Mouse (Mus musculus): ENCODE measurements around the gene Prok1. TPM values are rescaled to one million over a fixed set of nuclear protein-coding genes. Genes with fewer than 3 reads are reported as not detected.
A peak's percentile ranks its signal among the peaks of the same experiment; 100 is the strongest.

The Prok1 gene
- polyA plus RNA-seq, 1 experiment from 2014 or later = not detected

- 38% methylated on average over 5 of the region's 5 CpGs for WGBS
- H3K36me3 ChIP-seq (ENCODE audit: control insufficient read depth, insufficient read depth) = no peaks in the 10 kb centered on the region
- H3K9me3 ChIP-seq (replicated peaks; ENCODE audit: control insufficient read depth, low read length) = no peaks in the 10 kb centered on the region
- H3K4me2 ChIP-seq (ENCODE audit: low read depth, low read length) = no peak overlapping the region
- no peak overlapping the region for H3K9ac ChIP-seq (ENCODE audit: low read length)
- ATAC-seq (replicated peaks; ENCODE audit: extremely low read depth, insufficient read depth, low FRiP score) = no peak
- H3K27me3 ChIP-seq (ENCODE audit: control insufficient read depth, insufficient read depth, low read length) = 0 out of 2 replicates have a peak, but pooled peaks cover 2% of the 10 kb centered on the region
- peaks cover 4% of the 10 kb centered on the region; the same call in 1 of the 2 replicates for H3K4me1 ChIP-seq (ENCODE audit: control insufficient read depth, insufficient read depth, low read length)
- no peak overlapping the region for H3K4me3 ChIP-seq (ENCODE audit: low read length)
- H3K27ac ChIP-seq (ENCODE audit: low read length) = 0 out of 2 replicates have a peak overlapping the region, but pooled peaks have one; percentile 5
Measured at GRCm38 (mm10) chr3:107229822-107230221, 9.7 kb downstream of the Prok1 start.

- H3K27me3 ChIP-seq (ENCODE audit: control insufficient read depth, insufficient read depth, low read length) = 0 out of 2 replicates have a peak, but pooled peaks cover 2% of the 10 kb centered on the region
- H3K4me1 ChIP-seq (ENCODE audit: control insufficient read depth, insufficient read depth, low read length) = peaks cover 4% of the 10 kb centered on the region; the same call in 1 of the 2 replicates
- H3K9ac ChIP-seq (ENCODE audit: low read length) = no peak overlapping the region
- ATAC-seq (replicated peaks; ENCODE audit: extremely low read depth, insufficient read depth, low FRiP score) = no peak
- H3K27ac ChIP-seq (ENCODE audit: low read length) = no peak overlapping the region
- 70% methylated on average over 5 of the region's 5 CpGs for WGBS
- no peak overlapping the region for H3K4me3 ChIP-seq (ENCODE audit: low read length)
- H3K4me2 ChIP-seq (ENCODE audit: low read depth, low read length) = no peak overlapping the region
- H3K36me3 ChIP-seq (ENCODE audit: control insufficient read depth, insufficient read depth) = no peaks in the 10 kb centered on the region
- H3K9me3 ChIP-seq (replicated peaks; ENCODE audit: control insufficient read depth, low read length) = no peaks in the 10 kb centered on the region; the same call in 1 of the 2 replicates
Measured at GRCm38 (mm10) chr3:107229221-107229620, 10.3 kb downstream of the Prok1 start.

- Histone ChIP-seq H3K4me3 (ENCODE audit: low read length) (no peak overlapping the region), H3K27ac (ENCODE audit: low read length) (no peak overlapping the region), H3K9me3 (replicated peaks; ENCODE audit: control insufficient read depth, low read length) (no peaks in the 10 kb centered on the region; the same call in 1 of the 2 replicates), H3K27me3 (ENCODE audit: control insufficient read depth, insufficient read depth, low read length) (no peaks in the 10 kb centered on the region), H3K4me1 (ENCODE audit: control insufficient read depth, insufficient read depth, low read length) (peaks cover 4% of the 10 kb centered on the region; the same call in 1 of the 2 replicates), H3K4me2 (ENCODE audit: low read depth, low read length) (no peak overlapping the region), H3K9ac (ENCODE audit: low read length) (no peak overlapping the region), H3K36me3 (ENCODE audit: control insufficient read depth, insufficient read depth) (no peaks in the 10 kb centered on the region)
- WGBS = 79% methylated on average over 5 of the region's 5 CpGs
- no peak for ATAC-seq (replicated peaks; ENCODE audit: extremely low read depth, insufficient read depth, low FRiP score)
Measured at GRCm38 (mm10) chr3:107225820-107226219, 13.7 kb downstream of the Prok1 start.

- Histone ChIP-seq H3K27ac (ENCODE audit: low read length) (no peak overlapping the region), H3K4me2 (ENCODE audit: low read depth, low read length) (no peak overlapping the region), H3K9me3 (replicated peaks; ENCODE audit: control insufficient read depth, low read length) (no peaks in the 10 kb centered on the region; the same call in 1 of the 2 replicates), H3K9ac (ENCODE audit: low read length) (no peak overlapping the region), H3K4me3 (ENCODE audit: low read length) (no peak overlapping the region), H3K36me3 (ENCODE audit: control insufficient read depth, insufficient read depth) (no peaks in the 10 kb centered on the region), H3K4me1 (ENCODE audit: control insufficient read depth, insufficient read depth, low read length) (no peaks in the 10 kb centered on the region), H3K27me3 (ENCODE audit: control insufficient read depth, insufficient read depth, low read length) (peaks cover 4% of the 10 kb centered on the region; the same call in 1 of the 2 replicates)
- WGBS = 18% methylated on average over 1 of the region's 1 CpGs
- no peak for ATAC-seq (replicated peaks; ENCODE audit: extremely low read depth, insufficient read depth, low FRiP score)
Measured at GRCm38 (mm10) chr3:107223230-107223629, 16.3 kb downstream of the Prok1 start.

- Histone ChIP-seq H3K9ac (ENCODE audit: low read length) (no peak within 1 kb of the TSS), H3K4me3 (ENCODE audit: low read length) (no peak within 1 kb of the TSS), H3K9me3 (replicated peaks; ENCODE audit: control insufficient read depth, low read length) (no peaks in the 10 kb centered on the region; the same call in 1 of the 2 replicates), H3K36me3 (ENCODE audit: control insufficient read depth, insufficient read depth) (no peaks in the 10 kb centered on the region), H3K27me3 (ENCODE audit: control insufficient read depth, insufficient read depth, low read length) (peaks cover 4% of the 10 kb centered on the region; the same call in 1 of the 2 replicates), H3K4me1 (ENCODE audit: control insufficient read depth, insufficient read depth, low read length) (no peaks in the 10 kb centered on the region), H3K27ac (ENCODE audit: low read length) (no peak within 1 kb of the TSS), H3K4me2 (ENCODE audit: low read depth, low read length) (no peak within 1 kb of the TSS)
- no peak for ATAC-seq (replicated peaks; ENCODE audit: extremely low read depth, insufficient read depth, low FRiP score)
- WGBS = 76% methylated on average over 10 of the region's 10 CpGs
Measured at GRCm38 (mm10) chr3:107221608-107222007, 17.9 kb downstream of the Prok1 start, which contains the start of gene Cym. TSS of gene Cym (minus strand) at chr3:107221732.

GRCm38 (mm10) chr3:107218572-107218971 lies 20.9 kb downstream of the Prok1 start:
- WGBS = 86% methylated on average over 7 of the region's 7 CpGs

GRCm38 (mm10) chr3:107217101-107217480 lies 22.4 kb downstream of the Prok1 start:
- H3K36me3 ChIP-seq (ENCODE audit: control insufficient read depth, insufficient read depth) = no peaks in the 10 kb centered on the region
- no peak overlapping the region for H3K4me2 ChIP-seq (ENCODE audit: low read depth, low read length)
- no peak for ATAC-seq (replicated peaks; ENCODE audit: extremely low read depth, insufficient read depth, low FRiP score)
- 79% methylated on average over 3 of the region's 3 CpGs for WGBS
- H3K9ac ChIP-seq (ENCODE audit: low read length) = no peak overlapping the region
- H3K27ac ChIP-seq (ENCODE audit: low read length) = no peak overlapping the region
- H3K9me3 ChIP-seq (replicated peaks; ENCODE audit: control insufficient read depth, low read length) = no peaks in the 10 kb centered on the region
- H3K4me1 ChIP-seq (ENCODE audit: control insufficient read depth, insufficient read depth, low read length) = no peaks in the 10 kb centered on the region
- H3K4me3 ChIP-seq (ENCODE audit: low read length) = no peak overlapping the region
- peaks cover 6% of the 10 kb centered on the region; the same call in 1 of the 2 replicates for H3K27me3 ChIP-seq (ENCODE audit: control insufficient read depth, insufficient read depth, low read length)

More at GRCm38 (mm10) chr3:107218572-107218971, 20.9 kb downstream of the Prok1 start:
- H3K4me1 ChIP-seq (ENCODE audit: control insufficient read depth, insufficient read depth, low read length) = no peaks in the 10 kb centered on the region
- no peaks in the 10 kb centered on the region for H3K9me3 ChIP-seq (replicated peaks; ENCODE audit: control insufficient read depth, low read length)
- H3K27me3 ChIP-seq (ENCODE audit: control insufficient read depth, insufficient read depth, low read length) = peaks cover 6% of the 10 kb centered on the region; the same call in 1 of the 2 replicates
- no peak for ATAC-seq (replicated peaks; ENCODE audit: extremely low read depth, insufficient read depth, low FRiP score)
- no peaks in the 10 kb centered on the region for H3K36me3 ChIP-seq (ENCODE audit: control insufficient read depth, insufficient read depth)
- no peak overlapping the region for H3K4me2 ChIP-seq (ENCODE audit: low read depth, low read length)
- H3K4me3 ChIP-seq (ENCODE audit: low read length) = no peak overlapping the region
- H3K9ac ChIP-seq (ENCODE audit: low read length) = no peak overlapping the region
- no peak overlapping the region for H3K27ac ChIP-seq (ENCODE audit: low read length)

GRCm38 (mm10) chr3:107216400-107217100 lies 23.0 kb downstream of the Prok1 start:
- ATAC-seq (replicated peaks; ENCODE audit: extremely low read depth, insufficient read depth, low FRiP score) = no peak
- no peak overlapping the region for H3K4me2 ChIP-seq (ENCODE audit: low read depth, low read length)
- H3K9me3 ChIP-seq (replicated peaks; ENCODE audit: control insufficient read depth, low read length) = no peaks in the 10 kb centered on the region
- no peak overlapping the region for H3K4me3 ChIP-seq (ENCODE audit: low read length)
- peaks cover 6% of the 10 kb centered on the region; the same call in 1 of the 2 replicates for H3K27me3 ChIP-seq (ENCODE audit: control insufficient read depth, insufficient read depth, low read length)
- 72% methylated on average over 8 of the region's 8 CpGs for WGBS
- H3K36me3 ChIP-seq (ENCODE audit: control insufficient read depth, insufficient read depth) = no peaks in the 10 kb centered on the region
- no peak overlapping the region for H3K27ac ChIP-seq (ENCODE audit: low read length)
- H3K9ac ChIP-seq (ENCODE audit: low read length) = no peak overlapping the region
- no peaks in the 10 kb centered on the region for H3K4me1 ChIP-seq (ENCODE audit: control insufficient read depth, insufficient read depth, low read length)

GRCm38 (mm10) chr3:107214606-107215005 lies 24.9 kb downstream of the Prok1 start:
- WGBS = 71% methylated on average over 5 of the region's 5 CpGs
- ATAC-seq (replicated peaks; ENCODE audit: extremely low read depth, insufficient read depth, low FRiP score) = no peak
- no peak overlapping the region for H3K9ac ChIP-seq (ENCODE audit: low read length)
- H3K27me3 ChIP-seq (ENCODE audit: control insufficient read depth, insufficient read depth, low read length) = peaks cover 6% of the 10 kb centered on the region; the same call in 1 of the 2 replicates
- no peak overlapping the region for H3K4me2 ChIP-seq (ENCODE audit: low read depth, low read length)
- H3K27ac ChIP-seq (ENCODE audit: low read length) = no peak overlapping the region
- no peak overlapping the region for H3K4me3 ChIP-seq (ENCODE audit: low read length)
- H3K4me1 ChIP-seq (ENCODE audit: control insufficient read depth, insufficient read depth, low read length) = no peaks in the 10 kb centered on the region
- H3K9me3 ChIP-seq (replicated peaks; ENCODE audit: control insufficient read depth, low read length) = no peaks in the 10 kb centered on the region
- no peaks in the 10 kb centered on the region for H3K36me3 ChIP-seq (ENCODE audit: control insufficient read depth, insufficient read depth)

All from heart, embryonic 16.5 days (tissue).